Mouse (Mus musculus) forebrain, embryonic 12.5 days (tissue): ENCODE data around the gene D430042O09Rik. TPM values are rescaled to one million over a fixed set of nuclear protein-coding genes. Genes with fewer than 3 reads are reported as not detected.

Experiments
- ATAC-seq: fragments of 200-750 bp; cut with Nextera tagmentation; 2 replicates; pipeline ENCODE4 v1.8.0; 2017; ENCODE audit warnings: moderate TSS enrichment; ENCODE audit not compliant: low FRiP score
- H3K27ac ChIP-seq: fragments of 300-500 bp; sonication (generic); 2 replicates; pipeline ENCODE4 v1.5.1; 2016; ENCODE audit warnings: mild to moderate bottlenecking
- H3K27me3 ChIP-seq: fragments of 300-500 bp; sonication (generic); 2 replicates; pipeline ENCODE4 v1.6.1; 2016; ENCODE audit warnings: mild to moderate bottlenecking
- H3K36me3 ChIP-seq: fragments of 300-500 bp; sonication (generic); replicated peaks from 2 replicates; pipeline ENCODE4 v1.6.1; 2016; ENCODE audit warnings: mild to moderate bottlenecking
- H3K4me1 ChIP-seq: fragments of 300-500 bp; sonication (generic); 2 replicates; pipeline ENCODE4 v1.6.1; 2016
- H3K4me2 ChIP-seq: fragments of 300-500 bp; sonication (generic); 2 replicates; pipeline ENCODE4 v1.6.1; 2016; ENCODE audit warnings: mild to moderate bottlenecking, moderate library complexity
- H3K4me3 ChIP-seq: fragments of 300-500 bp; sonication (generic); replicated peaks from 2 replicates; pipeline ENCODE4 v1.5.1; 2016; ENCODE audit warnings: mild to moderate bottlenecking
- H3K9ac ChIP-seq: fragments of 300-500 bp; sonication (generic); 2 replicates; pipeline ENCODE4 v1.6.1; 2016; ENCODE audit warnings: mild to moderate bottlenecking
- H3K9me3 ChIP-seq: fragments of 300-500 bp; sonication (generic); 2 replicates; pipeline ENCODE4 v1.6.1; 2016
- WGBS: fragments of 180-500 bp; shearing (Covaris S2); methylation state at CpG from one replicate; pipeline ENCODE4 v1.1.7; 2016; 5-methylcytosine and 5-hydroxymethylcytosine counted together
- polyA plus RNA-seq: library from polyadenylated mRNA; unstranded; fragments of >200 nt; fragmentation: Nextera tagmentation; extraction: Ambion mirVana; gene quantifications from 2 replicates; pipeline ENCODE4 v1.2.1, GENCODE M21; 2016

The D430042O09Rik gene
- polyA plus RNA-seq, 1 experiment from 2014 or later, result 12.2 TPM

DNA sequence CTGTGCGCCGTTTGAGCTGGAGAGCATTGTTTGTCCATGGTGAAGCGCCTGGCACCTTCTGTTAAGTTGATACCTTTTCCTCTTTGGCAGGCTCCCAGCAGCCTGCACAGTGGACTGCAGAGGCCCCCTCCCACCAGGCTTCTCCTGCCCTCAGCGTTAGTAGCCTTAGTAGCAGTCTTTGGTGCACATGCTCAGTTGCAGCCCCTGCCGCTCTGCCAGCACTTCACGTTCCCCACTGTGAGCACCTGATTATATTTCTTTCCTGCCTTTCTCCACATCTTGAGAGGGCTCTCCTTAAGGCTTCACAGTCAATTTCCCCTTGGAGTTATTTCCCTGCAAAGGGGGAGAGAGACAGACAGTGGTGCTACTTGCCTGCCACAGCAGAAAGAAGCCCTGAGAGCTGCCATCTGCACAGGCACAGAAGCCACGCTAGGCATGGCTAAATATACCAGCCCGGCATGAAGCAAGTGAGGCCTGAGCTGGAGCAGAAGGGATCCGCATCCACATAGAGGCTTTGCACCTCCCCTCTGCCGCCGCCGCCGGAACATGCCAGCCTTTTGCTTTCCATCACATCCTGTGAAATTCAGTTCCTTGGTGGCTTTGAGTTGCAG, 65.4 kb downstream of the D430042O09Rik start:
- no peak overlapping the region for H3K9ac ChIP-seq
- no peak for ATAC-seq
- WGBS, result 73% methylated on average over 13 of the region's 13 CpGs

DNA sequence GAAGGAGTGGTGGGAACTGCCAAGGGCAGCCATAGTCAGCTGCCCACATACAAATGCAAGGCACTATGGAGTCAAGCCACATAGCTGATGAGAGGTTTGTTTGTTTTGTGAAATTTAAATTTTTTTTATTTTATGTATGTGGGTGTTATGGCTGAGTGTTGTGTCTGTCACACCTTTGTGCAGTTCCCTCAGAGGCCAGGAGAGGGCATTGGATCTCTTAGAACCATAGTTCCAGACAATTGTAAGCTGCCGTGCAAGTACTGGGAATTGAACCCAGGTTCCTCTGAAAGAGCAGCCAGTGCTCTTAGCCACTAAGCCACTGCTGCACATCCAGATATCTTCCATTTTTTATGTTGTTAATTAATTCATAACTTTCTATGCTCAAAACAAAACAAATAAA, 75.5 kb downstream of the D430042O09Rik start:
- Histone ChIP-seq H3K9me3 (no peaks in the 10 kb centered on the region), H3K27me3 (no peaks in the 10 kb centered on the region), H3K4me2 (no peak overlapping the region), H3K4me1 (no peaks in the 10 kb centered on the region), H3K27ac (no peak overlapping the region), H3K36me3 (no peaks in the 10 kb centered on the region), H3K9ac (no peak overlapping the region), H3K4me3 (no peak overlapping the region)
- 69% methylated on average over 1 of the region's 1 CpGs for WGBS
- ATAC-seq, result no peak

More for the DNA sequence above, 65.4 kb downstream of the D430042O09Rik start:
- no peaks in the 10 kb centered on the region for H3K9me3 ChIP-seq
- H3K27ac ChIP-seq, result peak overlapping the region; percentile 53; the same call in 1 of the 2 replicates
- H3K4me1 ChIP-seq, result no peaks in the 10 kb centered on the region; the same call in 1 of the 2 replicates
- H3K36me3 ChIP-seq, result peaks cover 15% of the 10 kb centered on the region; the same call in 1 of the 2 replicates
- H3K4me3 ChIP-seq, result no peak overlapping the region
- no peaks in the 10 kb centered on the region for H3K27me3 ChIP-seq
- H3K4me2 ChIP-seq, result no peak overlapping the region

DNA sequence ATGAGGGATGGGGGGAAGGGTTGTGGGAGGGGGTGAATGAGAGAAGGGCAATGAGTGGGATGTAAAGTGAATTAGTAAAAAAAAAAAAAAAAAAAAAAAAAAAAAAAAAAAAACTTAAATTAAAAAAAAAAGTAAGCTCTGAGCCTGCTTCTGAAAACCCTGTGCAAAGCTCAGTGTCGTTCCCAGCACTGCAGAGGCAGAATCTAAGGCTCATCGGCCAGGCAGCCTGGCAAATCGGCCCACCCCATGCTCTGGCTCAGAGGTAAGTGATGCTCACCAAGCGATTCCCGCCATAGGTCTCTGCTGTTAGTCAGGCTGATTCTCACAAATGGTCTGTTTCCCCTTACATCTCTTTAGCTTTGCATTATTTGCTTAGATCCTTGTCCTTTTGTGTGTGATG, 78.4 kb downstream of the D430042O09Rik start:
- H3K9me3 ChIP-seq, result no peaks in the 10 kb centered on the region
- no peaks in the 10 kb centered on the region for H3K27me3 ChIP-seq
- peaks cover 14% of the 10 kb centered on the region; the same call in 1 of the 2 replicates for H3K4me1 ChIP-seq
- WGBS, result 83% methylated on average over 5 of the region's 5 CpGs
- no peaks in the 10 kb centered on the region for H3K36me3 ChIP-seq
- H3K27ac ChIP-seq, result no peak overlapping the region
- ATAC-seq, result no peak
- H3K4me3 ChIP-seq, result no peak overlapping the region
- no peak overlapping the region for H3K9ac ChIP-seq
- H3K4me2 ChIP-seq, result no peak overlapping the region

DNA sequence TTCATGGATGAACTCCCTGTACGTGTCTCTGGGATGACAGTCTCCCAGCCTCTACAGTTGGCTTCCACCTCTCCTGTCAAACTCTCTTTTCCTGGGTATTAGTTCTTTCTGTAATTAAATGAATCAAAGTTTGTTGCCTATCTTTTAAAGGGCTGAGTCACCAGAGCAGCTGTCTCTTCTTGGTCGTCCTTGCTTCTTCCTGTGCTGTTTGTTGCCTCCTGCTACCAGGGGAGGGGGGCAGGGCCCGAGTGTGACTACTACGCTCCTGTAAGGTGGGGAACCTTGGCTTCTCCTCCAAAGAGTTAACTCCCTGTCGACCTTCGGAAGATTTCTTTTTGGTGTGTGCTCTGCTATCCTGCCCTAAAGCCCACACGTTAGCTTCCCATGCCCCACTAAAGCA, 79.4 kb downstream of the D430042O09Rik start:
- 74% methylated on average over 7 of the region's 7 CpGs for WGBS
- no peak overlapping the region for H3K27ac ChIP-seq
- H3K4me2 ChIP-seq, result no peak overlapping the region
- H3K4me3 ChIP-seq, result no peak overlapping the region
- H3K36me3 ChIP-seq, result no peaks in the 10 kb centered on the region
- H3K4me1 ChIP-seq, result peaks cover 14% of the 10 kb centered on the region; the same call in 1 of the 2 replicates
- no peaks in the 10 kb centered on the region for H3K27me3 ChIP-seq
- no peak for ATAC-seq
- no peaks in the 10 kb centered on the region for H3K9me3 ChIP-seq
- no peak overlapping the region for H3K9ac ChIP-seq

DNA sequence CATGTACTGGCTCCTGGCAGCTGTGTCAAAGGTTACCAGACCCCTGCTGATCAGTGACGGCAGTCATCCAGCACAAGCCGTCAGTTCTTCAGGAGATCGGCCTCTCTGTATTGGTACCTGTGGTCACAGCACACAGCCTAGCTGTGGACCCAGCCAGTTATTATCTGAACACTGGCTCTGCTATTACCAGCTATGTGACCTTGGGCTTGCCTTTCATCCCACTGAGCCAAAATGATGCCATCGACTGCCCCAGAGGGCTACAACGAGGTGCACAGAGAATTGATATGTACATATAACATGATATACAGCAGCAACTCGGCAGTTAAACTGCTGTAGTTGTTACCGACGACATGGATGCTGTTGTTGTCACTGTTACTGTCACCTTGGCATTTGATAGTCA, 82.4 kb downstream of the D430042O09Rik start:
- Histone ChIP-seq H3K27ac (no peak overlapping the region), H3K27me3 (no peaks in the 10 kb centered on the region), H3K4me3 (no peak overlapping the region), H3K9ac (no peak overlapping the region), H3K4me2 (no peak overlapping the region), H3K4me1 (peaks cover 14% of the 10 kb centered on the region; the same call in 1 of the 2 replicates), H3K36me3 (no peaks in the 10 kb centered on the region), H3K9me3 (no peaks in the 10 kb centered on the region)
- WGBS, result 77% methylated on average over 8 of the region's 8 CpGs
- ATAC-seq, result no peak

DNA sequence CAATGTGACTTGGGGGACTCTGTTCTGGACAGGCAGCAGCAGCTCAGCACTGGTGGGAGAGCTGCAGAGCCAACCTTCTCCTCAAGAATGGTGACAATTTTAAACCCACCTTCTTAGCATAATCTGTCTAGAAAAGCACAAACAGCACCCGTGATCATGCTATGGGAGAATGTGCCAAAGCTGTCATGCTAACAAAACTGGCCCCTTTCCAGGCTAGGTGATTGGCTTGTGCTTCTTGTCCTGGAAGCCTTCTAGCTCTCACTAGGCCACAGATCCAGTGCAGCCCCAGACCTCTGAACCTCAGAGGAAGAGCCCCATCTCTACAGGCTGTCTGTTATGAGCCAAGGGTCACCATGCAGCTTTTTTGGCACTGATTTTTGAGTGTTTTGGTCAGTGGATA, 98.9 kb downstream of the D430042O09Rik start:
- no peak overlapping the region for H3K4me3 ChIP-seq
- WGBS, result 79% methylated on average over 1 of the region's 1 CpGs
- no peak overlapping the region for H3K4me2 ChIP-seq
- no peaks in the 10 kb centered on the region for H3K36me3 ChIP-seq
- no peaks in the 10 kb centered on the region for H3K27me3 ChIP-seq
- no peak for ATAC-seq
- no peak overlapping the region for H3K9ac ChIP-seq
- no peak overlapping the region for H3K27ac ChIP-seq
- no peaks in the 10 kb centered on the region for H3K4me1 ChIP-seq
- no peaks in the 10 kb centered on the region for H3K9me3 ChIP-seq

DNA sequence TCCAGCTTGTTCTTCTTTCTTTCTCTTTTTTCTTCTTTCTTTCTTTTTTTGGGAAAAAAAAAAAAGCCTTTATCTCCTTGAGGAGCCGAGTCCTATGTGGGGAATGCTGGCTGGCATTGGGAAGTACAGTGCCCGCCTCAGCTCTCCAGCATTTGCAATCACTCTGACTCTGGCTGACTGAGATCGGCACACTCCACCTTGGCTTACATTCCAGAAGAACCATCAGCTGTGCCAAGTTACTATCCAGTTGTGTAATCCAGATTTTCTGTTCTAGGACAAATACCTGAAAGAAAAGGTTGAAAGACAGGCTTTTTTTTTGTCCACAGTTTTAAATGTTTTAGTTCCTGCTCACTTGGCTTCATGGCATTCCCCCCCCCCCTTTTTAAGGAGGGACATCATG, 100.5 kb downstream of the D430042O09Rik start:
- H3K27ac ChIP-seq, result no peak overlapping the region
- no peak overlapping the region for H3K4me3 ChIP-seq
- no peak overlapping the region for H3K4me2 ChIP-seq
- H3K4me1 ChIP-seq, result no peaks in the 10 kb centered on the region
- 88% methylated on average over 3 of the region's 3 CpGs for WGBS
- no peaks in the 10 kb centered on the region for H3K27me3 ChIP-seq
- H3K36me3 ChIP-seq, result peaks cover 2% of the 10 kb centered on the region; the same call in 1 of the 2 replicates
- no peaks in the 10 kb centered on the region for H3K9me3 ChIP-seq
- no peak for ATAC-seq
- no peak overlapping the region for H3K9ac ChIP-seq

DNA sequence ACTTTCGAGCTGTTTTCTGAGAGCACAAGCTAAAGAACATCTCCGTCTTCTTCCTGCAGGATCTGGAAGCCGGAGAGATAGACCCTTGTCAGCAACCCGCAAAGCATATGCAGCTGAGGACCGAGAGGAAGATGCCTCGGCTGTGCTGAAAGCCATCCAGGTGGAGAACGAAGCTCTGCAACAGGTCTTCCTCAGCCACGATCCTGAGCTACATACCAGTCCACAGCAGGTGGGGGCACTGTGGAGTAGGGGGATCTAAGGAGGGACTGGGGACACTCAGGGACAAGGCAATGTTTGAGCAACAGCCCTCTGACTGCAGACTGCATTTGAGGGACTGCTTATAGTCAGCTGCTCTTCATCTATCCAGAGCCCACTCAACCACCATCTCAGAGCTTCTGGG, 105.0 kb downstream of the D430042O09Rik start:
- Histone ChIP-seq H3K4me2 (no peak overlapping the region), H3K27me3 (peaks cover 7% of the 10 kb centered on the region), H3K9me3 (no peaks in the 10 kb centered on the region), H3K4me3 (no peak overlapping the region), H3K4me1 (peaks cover 7% of the 10 kb centered on the region; the same call in 1 of the 2 replicates), H3K9ac (no peak overlapping the region), H3K36me3 (peaks cover 22% of the 10 kb centered on the region), H3K27ac (no peak overlapping the region)
- no peak for ATAC-seq
- WGBS, result 90% methylated on average over 8 of the region's 8 CpGs

DNA sequence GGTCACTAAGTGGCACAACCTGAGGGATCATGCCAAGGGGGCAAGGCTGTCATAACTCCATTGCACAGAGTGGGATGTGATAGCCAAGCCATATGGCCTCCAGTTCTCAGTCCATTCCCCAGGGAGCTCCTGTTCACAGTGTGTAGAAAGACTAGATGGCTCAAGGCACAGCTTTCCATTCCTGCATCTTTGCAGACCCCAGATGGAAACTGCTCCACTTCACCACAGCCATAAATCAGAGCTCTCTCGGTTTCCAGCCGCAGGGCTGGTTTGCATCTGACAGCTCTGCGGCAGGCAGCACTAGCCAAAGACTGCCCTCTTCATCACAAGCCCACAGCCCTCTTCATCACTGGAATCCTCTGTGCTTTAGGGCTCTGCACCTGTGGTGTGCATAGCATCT, 108.0 kb downstream of the D430042O09Rik start:
- ATAC-seq, result no peak
- Histone ChIP-seq H3K9me3 (no peaks in the 10 kb centered on the region), H3K36me3 (peaks cover 22% of the 10 kb centered on the region), H3K27me3 (peaks cover 9% of the 10 kb centered on the region), H3K4me3 (no peak overlapping the region), H3K4me1 (peaks cover 16% of the 10 kb centered on the region), H3K4me2 (no peak overlapping the region), H3K9ac (no peak overlapping the region), H3K27ac (no peak overlapping the region)
- 82% methylated on average over 3 of the region's 3 CpGs for WGBS

DNA sequence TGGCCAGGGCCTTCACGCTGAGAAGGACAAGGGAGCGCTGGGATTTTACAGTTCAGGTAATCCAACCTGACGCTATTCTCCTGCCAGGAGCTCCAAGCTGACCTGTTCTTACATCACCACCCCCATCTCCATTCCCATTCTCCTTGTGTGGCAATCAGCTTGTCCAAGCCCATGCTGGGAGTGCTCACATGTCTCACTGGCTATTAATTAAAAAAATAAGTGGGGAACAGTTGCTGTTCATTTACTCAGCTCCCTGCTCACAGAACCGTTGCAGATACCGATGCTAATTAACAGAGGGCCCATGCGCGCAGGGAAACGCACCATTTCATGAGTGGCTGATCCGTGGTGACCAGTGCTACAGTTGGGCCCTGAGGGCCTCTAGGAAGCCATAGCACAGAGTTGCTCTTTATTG, 110.6 kb downstream of the D430042O09Rik start:
- no peak for ATAC-seq
- H3K4me2 ChIP-seq, result no peak overlapping the region
- no peak overlapping the region for H3K4me3 ChIP-seq
- 43% methylated on average over 9 of the region's 9 CpGs for WGBS
- no peak overlapping the region for H3K9ac ChIP-seq
- H3K9me3 ChIP-seq, result no peaks in the 10 kb centered on the region
- H3K27me3 ChIP-seq, result peaks cover 9% of the 10 kb centered on the region
- H3K27ac ChIP-seq, result no peak overlapping the region
- peaks cover 19% of the 10 kb centered on the region for H3K36me3 ChIP-seq
- H3K4me1 ChIP-seq, result peaks cover 16% of the 10 kb centered on the region

DNA sequence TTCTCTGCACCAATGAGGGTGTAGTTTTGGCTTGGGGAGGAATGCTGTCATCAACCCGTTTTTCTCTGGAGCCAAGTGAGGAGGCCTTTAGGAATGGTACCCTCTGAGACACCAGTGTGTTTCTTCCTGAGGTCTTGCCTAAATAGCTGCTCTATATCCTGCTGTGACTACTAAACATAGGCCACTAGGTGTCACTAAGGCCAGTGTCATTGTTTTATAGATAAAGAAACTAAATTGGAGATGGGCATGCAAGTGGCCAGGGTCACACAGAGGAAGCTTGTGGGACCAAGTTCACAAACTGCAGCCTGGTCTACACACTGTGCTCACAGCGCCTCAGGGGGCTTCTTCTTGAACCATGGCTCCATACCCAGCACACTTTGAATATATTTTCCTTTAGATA, 112.5 kb downstream of the D430042O09Rik start:
- no peak for ATAC-seq
- peaks cover 6% of the 10 kb centered on the region for H3K27me3 ChIP-seq
- WGBS, result 69% methylated on average over 2 of the region's 2 CpGs
- no peak overlapping the region for H3K4me3 ChIP-seq
- no peak overlapping the region for H3K27ac ChIP-seq
- peaks cover 5% of the 10 kb centered on the region; the same call in 1 of the 2 replicates for H3K36me3 ChIP-seq
- H3K4me1 ChIP-seq, result peaks cover 16% of the 10 kb centered on the region
- H3K9me3 ChIP-seq, result no peaks in the 10 kb centered on the region
- no peak overlapping the region for H3K4me2 ChIP-seq
- no peak overlapping the region for H3K9ac ChIP-seq

DNA sequence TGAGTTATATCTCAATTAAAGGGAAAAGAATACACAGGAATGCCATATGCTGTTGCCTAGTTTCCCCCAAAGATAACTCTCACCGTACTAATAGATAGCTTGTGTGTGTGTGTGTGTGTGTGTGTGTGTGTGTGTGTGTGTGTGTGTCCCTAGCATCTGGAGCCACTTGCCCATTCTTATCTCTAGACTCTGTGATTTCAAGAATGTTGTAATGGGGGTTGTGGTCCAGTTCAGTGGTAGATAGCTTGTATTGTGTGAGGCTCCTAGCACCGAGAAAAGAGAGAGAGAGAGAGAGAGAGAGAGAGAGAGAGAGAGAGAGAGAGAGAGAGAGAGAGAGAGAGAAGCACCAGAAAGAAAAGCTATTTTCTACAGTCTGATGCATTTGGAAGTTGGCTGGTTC, 118.7 kb downstream of the D430042O09Rik start:
- H3K27ac ChIP-seq, result no peak overlapping the region
- H3K4me1 ChIP-seq, result peaks cover 16% of the 10 kb centered on the region
- H3K36me3 ChIP-seq, result peaks cover 5% of the 10 kb centered on the region; the same call in 1 of the 2 replicates
- H3K4me2 ChIP-seq, result no peak overlapping the region
- no peaks in the 10 kb centered on the region for H3K27me3 ChIP-seq
- 82% methylated on average over 2 of the region's 2 CpGs for WGBS
- no peak overlapping the region for H3K4me3 ChIP-seq
- ATAC-seq, result no peak
- no peak overlapping the region for H3K9ac ChIP-seq
- H3K9me3 ChIP-seq, result no peaks in the 10 kb centered on the region

DNA sequence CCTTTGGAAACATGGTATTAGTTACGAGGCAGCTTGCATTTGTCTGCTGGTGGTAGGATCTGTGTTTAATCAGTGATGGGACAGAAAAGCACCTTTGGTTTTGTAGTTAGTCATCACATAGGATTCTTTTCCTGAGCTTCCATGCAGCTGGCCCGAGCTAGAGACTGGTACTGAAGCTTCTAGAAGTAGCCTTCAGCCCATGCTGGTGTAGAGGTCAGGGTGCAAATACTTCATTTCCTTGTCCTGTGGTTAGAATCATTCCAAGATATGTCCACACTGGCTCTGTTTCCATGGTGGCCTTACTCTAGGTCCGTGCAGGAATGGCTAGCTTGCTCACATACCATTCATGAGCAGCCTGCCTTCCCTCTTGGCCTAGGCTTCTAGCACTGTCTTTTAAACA, 119.2 kb downstream of the D430042O09Rik start:
- WGBS, result 80% methylated on average over 3 of the region's 3 CpGs

More for the DNA sequence above, 119.2 kb downstream of the D430042O09Rik start:
- Histone ChIP-seq H3K36me3 (peaks cover 5% of the 10 kb centered on the region; the same call in 1 of the 2 replicates), H3K4me3 (no peak overlapping the region), H3K9ac (no peak overlapping the region), H3K27me3 (no peaks in the 10 kb centered on the region), H3K4me2 (no peak overlapping the region), H3K27ac (no peak overlapping the region), H3K9me3 (no peaks in the 10 kb centered on the region), H3K4me1 (peaks cover 16% of the 10 kb centered on the region)
- ATAC-seq, result no peak
